Mouse (Mus musculus): ENCODE data around the gene Tbck. TPM values are rescaled to one million over a fixed set of nuclear protein-coding genes. Genes with fewer than 3 reads are reported as not detected.

The Tbck gene
- polyA plus RNA-seq, 1 experiment = 8.4 TPM

DNA sequence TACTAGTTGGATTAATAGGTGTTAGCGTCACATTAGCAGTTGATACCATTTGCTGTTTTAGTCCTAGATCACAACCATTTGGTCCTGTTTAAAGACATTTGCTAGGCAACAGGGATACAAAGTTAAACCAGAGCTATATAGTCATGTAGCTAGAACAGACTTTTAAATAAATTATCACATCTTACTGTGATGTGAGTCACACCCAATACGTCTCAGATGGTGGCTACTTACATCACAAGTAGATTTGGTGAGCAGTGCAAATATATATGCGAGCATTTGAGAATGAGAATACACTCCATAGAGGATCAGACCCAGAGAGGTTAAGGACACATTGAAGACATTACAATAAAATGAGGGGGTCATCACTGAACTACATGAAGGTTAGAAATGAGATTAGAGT, 125.0 kb downstream of the Tbck start:
- H3K27ac ChIP-seq (ENCODE audit: insufficient read depth, low read depth, low read length) = no peak overlapping the region
- H3K4me3 ChIP-seq (ENCODE audit: insufficient read depth, low read depth, low read length) = no peak overlapping the region
- DNase-seq = no peak
- H3K36me3 ChIP-seq (ENCODE audit: control insufficient read depth, insufficient read depth, low read length) = no peaks in the 10 kb centered on the region
- TF ChIP-seq CTCF (conservative IDR thresholded peaks at IDR 0.05; ENCODE audit: insufficient read depth, insufficient read length, low read depth, low read length) (no peak), POLR2A (IDR thresholded peaks at IDR 0.05; ENCODE audit: low read depth, low read length) (no peak)
- H3K27me3 ChIP-seq (replicated peaks; ENCODE audit: control insufficient read depth, insufficient read depth, low read length) = no peaks in the 10 kb centered on the region
- H3K4me1 ChIP-seq (ENCODE audit: control insufficient read depth, insufficient read depth, low read length) = no peaks in the 10 kb centered on the region
- WGBS = 94% methylated on average over 3 of the region's 3 CpGs

DNA sequence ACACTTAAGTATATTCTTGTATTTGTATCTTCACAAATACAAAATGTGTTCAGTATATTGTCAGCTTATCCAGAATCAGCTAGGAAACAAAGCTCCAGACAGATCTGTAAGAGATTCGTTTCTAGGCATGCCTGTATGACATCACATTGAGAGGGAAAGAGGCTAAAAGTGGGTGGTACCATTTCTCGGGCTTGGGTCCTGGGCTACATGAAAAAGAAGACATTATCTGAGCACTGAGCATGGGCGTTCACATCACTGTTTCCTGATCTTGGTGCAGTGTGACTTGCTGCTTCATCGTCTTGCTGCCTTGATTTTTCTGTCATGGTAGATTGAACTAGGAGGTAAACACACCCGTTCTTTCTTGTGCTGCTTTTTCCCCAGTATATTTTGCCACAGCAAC, 127.8 kb downstream of the Tbck start:
- Histone ChIP-seq H3K4me3 (ENCODE audit: insufficient read depth, low read depth, low read length) (no peak overlapping the region), H3K27me3 (replicated peaks; ENCODE audit: control insufficient read depth, insufficient read depth, low read length) (no peaks in the 10 kb centered on the region), H3K27ac (ENCODE audit: insufficient read depth, low read depth, low read length) (no peak overlapping the region), H3K36me3 (ENCODE audit: control insufficient read depth, insufficient read depth, low read length) (no peaks in the 10 kb centered on the region), H3K4me1 (ENCODE audit: control insufficient read depth, insufficient read depth, low read length) (no peaks in the 10 kb centered on the region)
- WGBS = 61% methylated on average over 5 of the region's 5 CpGs
- no peak for DNase-seq
- TF ChIP-seq POLR2A (IDR thresholded peaks at IDR 0.05; ENCODE audit: low read depth, low read length) (no peak), CTCF (conservative IDR thresholded peaks at IDR 0.05; ENCODE audit: insufficient read depth, insufficient read length, low read depth, low read length) (no peak)

DNA sequence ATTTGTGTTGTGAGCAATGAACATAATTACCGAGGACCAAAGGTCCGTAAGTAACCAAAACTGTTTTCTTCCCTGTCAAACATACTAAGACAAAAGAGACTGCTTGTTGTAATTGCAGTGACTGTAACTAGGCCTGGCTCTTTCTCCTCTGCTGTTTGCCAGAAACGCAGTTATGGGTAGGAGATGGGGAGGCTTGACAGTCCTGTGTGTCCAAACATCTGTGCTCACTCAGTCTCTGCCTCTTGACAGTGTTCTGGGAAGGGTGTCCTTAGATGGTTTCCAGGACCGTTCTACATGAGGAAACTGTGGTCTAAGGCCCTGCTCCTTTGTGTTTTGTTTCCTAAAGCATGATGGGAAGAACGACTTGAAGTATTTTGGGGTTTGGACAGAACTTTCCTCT, 128.4 kb downstream of the Tbck start:
- no peaks in the 10 kb centered on the region for H3K36me3 ChIP-seq (ENCODE audit: control insufficient read depth, insufficient read depth, low read length)
- peak; percentile 11 for DNase-seq
- no peaks in the 10 kb centered on the region for H3K27me3 ChIP-seq (replicated peaks; ENCODE audit: control insufficient read depth, insufficient read depth, low read length)
- 73% methylated on average over 5 of the region's 5 CpGs for WGBS
- H3K4me1 ChIP-seq (ENCODE audit: control insufficient read depth, insufficient read depth, low read length) = no peaks in the 10 kb centered on the region
- TF ChIP-seq POLR2A (IDR thresholded peaks at IDR 0.05; ENCODE audit: low read depth, low read length) = no peak
- H3K4me3 ChIP-seq (ENCODE audit: insufficient read depth, low read depth, low read length) = no peak overlapping the region
- H3K27ac ChIP-seq (ENCODE audit: insufficient read depth, low read depth, low read length) = no peak overlapping the region

DNA sequence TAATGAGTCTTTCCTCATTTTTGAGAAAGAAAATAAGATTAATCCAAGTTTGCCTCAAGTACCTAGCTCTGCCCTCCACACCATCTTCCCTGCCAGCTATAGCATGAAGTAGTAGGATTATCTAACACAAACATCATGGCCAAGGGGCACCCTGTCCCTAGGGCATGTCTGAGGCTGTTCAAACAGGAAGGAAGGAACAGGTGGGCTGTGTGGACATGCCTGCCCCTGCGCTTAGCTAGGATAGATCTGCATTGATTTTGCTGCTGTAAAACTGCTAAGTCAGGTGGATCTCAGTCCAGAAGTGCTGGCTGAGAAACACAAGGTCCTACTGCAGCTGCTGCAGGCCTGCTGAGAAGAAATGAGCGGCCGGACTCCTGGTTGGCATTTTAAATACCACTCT, 129.2 kb downstream of the Tbck start:
- WGBS = 82% methylated on average over 3 of the region's 3 CpGs
- Histone ChIP-seq H3K27me3 (replicated peaks; ENCODE audit: control insufficient read depth, insufficient read depth, low read length) (no peaks in the 10 kb centered on the region), H3K27ac (ENCODE audit: insufficient read depth, low read depth, low read length) (no peak overlapping the region), H3K4me3 (ENCODE audit: insufficient read depth, low read depth, low read length) (no peak overlapping the region), H3K4me1 (ENCODE audit: control insufficient read depth, insufficient read depth, low read length) (no peaks in the 10 kb centered on the region), H3K36me3 (ENCODE audit: control insufficient read depth, insufficient read depth, low read length) (no peaks in the 10 kb centered on the region)
- no peak for TF ChIP-seq CTCF (conservative IDR thresholded peaks at IDR 0.05; ENCODE audit: insufficient read depth, insufficient read length, low read depth, low read length)
- no peak for TF ChIP-seq POLR2A (IDR thresholded peaks at IDR 0.05; ENCODE audit: low read depth, low read length)
- DNase-seq = no peak

DNA sequence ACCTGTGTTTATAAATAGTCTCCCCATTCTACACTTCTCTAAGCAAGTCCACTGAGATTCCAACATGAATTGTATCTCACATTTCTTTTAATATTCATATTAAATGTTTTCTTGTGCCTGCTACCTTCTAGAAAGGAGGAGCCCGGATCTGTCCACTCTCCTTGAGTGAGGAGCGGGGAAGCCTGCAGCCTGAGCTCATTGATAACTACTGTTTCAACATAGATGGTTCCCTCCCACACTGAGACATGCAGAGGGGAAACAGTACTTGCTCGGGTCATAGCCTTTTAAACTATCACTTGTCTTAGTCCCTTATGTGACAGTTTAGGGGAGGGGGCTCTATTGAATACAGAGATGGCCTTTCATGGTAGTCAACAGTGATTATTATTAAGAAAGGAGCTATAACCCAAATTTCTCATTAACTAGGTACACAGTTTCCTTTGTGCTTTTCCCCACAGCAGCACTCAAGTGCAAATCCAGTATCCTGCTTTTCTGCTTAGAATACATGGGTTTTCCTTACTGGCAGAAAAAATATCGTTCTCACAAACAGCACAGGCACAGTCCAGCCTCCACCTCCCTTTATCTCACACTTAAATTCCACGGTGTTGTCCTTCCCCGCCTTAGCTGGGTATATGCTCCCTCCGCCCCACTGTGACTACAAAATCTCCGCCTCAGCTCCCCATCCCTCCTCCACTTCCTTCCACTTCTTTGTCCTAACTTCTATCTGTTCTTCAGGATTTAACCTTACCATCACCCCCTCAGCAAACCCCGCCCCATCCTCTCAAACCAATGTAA, 130.0 kb downstream of the Tbck start:
- WGBS = 83% methylated on average over 9 of the region's 9 CpGs
- Histone ChIP-seq H3K27me3 (replicated peaks; ENCODE audit: control insufficient read depth, insufficient read depth, low read length) (no peaks in the 10 kb centered on the region), H3K27ac (ENCODE audit: insufficient read depth, low read depth, low read length) (no peak overlapping the region), H3K4me1 (ENCODE audit: control insufficient read depth, insufficient read depth, low read length) (no peaks in the 10 kb centered on the region), H3K36me3 (ENCODE audit: control insufficient read depth, insufficient read depth, low read length) (peaks cover 2% of the 10 kb centered on the region; the same call in 1 of the 2 replicates), H3K4me3 (ENCODE audit: insufficient read depth, low read depth, low read length) (no peak overlapping the region)
- DNase-seq = no peak
- TF ChIP-seq POLR2A (IDR thresholded peaks at IDR 0.05; ENCODE audit: low read depth, low read length) (no peak), CTCF (conservative IDR thresholded peaks at IDR 0.05; ENCODE audit: insufficient read depth, insufficient read length, low read depth, low read length) (no peak)

DNA sequence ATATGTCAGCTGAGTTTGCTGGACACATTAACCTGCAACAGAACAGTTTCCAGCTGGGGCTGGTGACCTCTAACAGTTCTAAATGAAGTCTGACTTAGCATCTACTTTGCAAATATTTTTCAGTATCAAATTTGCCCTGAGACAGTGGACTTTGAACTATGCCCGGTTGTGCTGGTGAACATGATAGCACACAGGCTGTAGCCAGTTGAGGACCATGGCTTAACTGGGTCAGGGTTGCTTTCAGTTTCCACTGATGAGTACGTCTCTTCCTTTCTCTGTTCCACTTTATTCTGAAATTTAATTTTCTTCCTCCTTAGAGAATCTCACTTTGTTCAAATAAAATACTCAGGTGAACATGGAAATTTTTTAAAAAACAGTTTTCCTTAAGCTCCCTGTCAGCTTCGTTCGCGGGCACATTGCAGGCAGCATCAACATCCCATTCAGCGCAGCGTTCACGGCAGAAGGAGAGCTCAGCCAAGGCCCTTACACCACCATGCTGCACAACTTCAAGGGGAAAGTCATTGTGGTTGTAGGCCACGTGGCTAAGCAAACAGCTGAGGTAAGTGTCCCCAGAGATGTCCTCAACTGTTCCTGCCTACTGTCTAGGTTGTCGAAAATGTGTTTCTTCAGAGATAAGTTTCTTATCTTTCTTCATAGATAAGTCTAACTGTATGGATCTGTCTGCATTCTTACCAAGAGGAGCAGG, 131.0 kb downstream of the Tbck start:
- no peaks in the 10 kb centered on the region for H3K4me1 ChIP-seq (ENCODE audit: control insufficient read depth, insufficient read depth, low read length)
- no peak overlapping the region for H3K27ac ChIP-seq (ENCODE audit: insufficient read depth, low read depth, low read length)
- DNase-seq = peak; percentile 64
- TF ChIP-seq POLR2A (IDR thresholded peaks at IDR 0.05; ENCODE audit: low read depth, low read length) (no peak), CTCF (conservative IDR thresholded peaks at IDR 0.05; ENCODE audit: insufficient read depth, insufficient read length, low read depth, low read length) (no peak)
- H3K4me3 ChIP-seq (ENCODE audit: insufficient read depth, low read depth, low read length) = no peak overlapping the region
- no peaks in the 10 kb centered on the region for H3K27me3 ChIP-seq (replicated peaks; ENCODE audit: control insufficient read depth, insufficient read depth, low read length)
- 84% methylated on average over 10 of the region's 10 CpGs for WGBS
- peaks cover 2% of the 10 kb centered on the region; the same call in 1 of the 2 replicates for H3K36me3 ChIP-seq (ENCODE audit: control insufficient read depth, insufficient read depth, low read length)

All from kidney, adult 2 months (tissue).